Mouse (Mus musculus): ENCODE measurements around the gene Gm17581.
"Not testable (repeated sequence)": the region's sequence is repeated elsewhere in the genome, so short reads cannot be mapped to it uniquely, and the experiment has no call there.

GRCm38 (mm10) chr2:155698443-155698842, 37.2 kb downstream of the Gm17581 start:
- not testable (repeated sequence) for TF ChIP-seq POLR2A (IDR thresholded peaks at IDR 0.05; ENCODE audit: insufficient read depth, low read length); CTCF (IDR thresholded peaks at IDR 0.05; ENCODE audit: low read depth, low read length)

Measured in ES-Bruce4 (cell line).